Mouse (Mus musculus): Measurements from ENCODE around the gene Gm9507. TPM values are rescaled to one million over a fixed set of nuclear protein-coding genes. Genes with fewer than 3 reads are reported as not detected.

The Gm9507 gene
- polyA plus RNA-seq, 1 experiment from 2014 or later, result not detected

- no peak for ATAC-seq (ENCODE audit: low FRiP score, low read depth)
- no peak overlapping the region for H3K27ac ChIP-seq (replicated peaks)
- H3K9ac ChIP-seq, result no peak overlapping the region
- H3K4me1 ChIP-seq (replicated peaks), result no peaks in the 10 kb centered on the region
- H3K4me2 ChIP-seq, result no peak overlapping the region
- H3K9me3 ChIP-seq, result no peaks in the 10 kb centered on the region
- no peaks in the 10 kb centered on the region for H3K36me3 ChIP-seq
- H3K27me3 ChIP-seq, result no peaks in the 10 kb centered on the region
- WGBS, result 86% methylated on average over 1 of the region's 1 CpGs
- no peak overlapping the region for H3K4me3 ChIP-seq
Observed at GRCm38 (mm10) chr10:77769727-77770126, 41.9 kb downstream of the Gm9507 start.

Other genes with a start within 250 kb of the Gm9507 start
- 75.2 and 81.7 TPM in 2 replicates for gene Pttg1ip, start 230.1 kb downstream of the Gm9507 start, polyA plus RNA-seq (2015; fragmentation: Nextera tagmentation; extraction: Ambion mirVana)
- gene Sumo3, start 205.7 kb downstream of the Gm9507 start, polyA plus RNA-seq (2015; fragmentation: Nextera tagmentation; extraction: Ambion mirVana), result 282 and 283 TPM in 2 replicates
- 2.9 TPM in 1 of 2 replicates, not detected in the other for gene Gm49325, start 205.6 kb downstream of the Gm9507 start, polyA plus RNA-seq (2015; fragmentation: Nextera tagmentation; extraction: Ambion mirVana)
- gene Ube2g2, start 189.6 kb downstream of the Gm9507 start, polyA plus RNA-seq (2015; fragmentation: Nextera tagmentation; extraction: Ambion mirVana), result 83.8 and 90.0 TPM in 2 replicates
- 0.99 and 1.3 TPM in 2 replicates for gene Tspear, start 125.3 kb downstream of the Gm9507 start, polyA plus RNA-seq (2015; fragmentation: Nextera tagmentation; extraction: Ambion mirVana)
- not detected in 2 replicates for gene Gm19402, start 121.1 kb downstream of the Gm9507 start, polyA plus RNA-seq (2015; fragmentation: Nextera tagmentation; extraction: Ambion mirVana)
- gene Gm9508, start 114.6 kb downstream of the Gm9507 start, polyA plus RNA-seq (2015; fragmentation: Nextera tagmentation; extraction: Ambion mirVana), result not detected in 2 replicates
- gene Gm10272, start 105.2 kb downstream of the Gm9507 start, polyA plus RNA-seq (2015; fragmentation: Nextera tagmentation; extraction: Ambion mirVana), result not detected in 2 replicates
- gene Gm10024, start 100.4 kb downstream of the Gm9507 start, polyA plus RNA-seq (2015; fragmentation: Nextera tagmentation; extraction: Ambion mirVana), result not detected in 2 replicates
- not detected in 2 replicates for gene Gm10142, start 96.0 kb downstream of the Gm9507 start, polyA plus RNA-seq (2015; fragmentation: Nextera tagmentation; extraction: Ambion mirVana)
- not detected in 2 replicates for gene Krtap12-1, start 91.2 kb downstream of the Gm9507 start, polyA plus RNA-seq (2015; fragmentation: Nextera tagmentation; extraction: Ambion mirVana)
- not detected in 2 replicates for gene Gm10100, start 85.4 kb downstream of the Gm9507 start, polyA plus RNA-seq (2015; fragmentation: Nextera tagmentation; extraction: Ambion mirVana)
- gene Gm18596, start 69.2 kb downstream of the Gm9507 start, polyA plus RNA-seq (2015; fragmentation: Nextera tagmentation; extraction: Ambion mirVana), result not detected in 2 replicates
- not detected in 2 replicates for gene Gm9736, start 60.5 kb downstream of the Gm9507 start, polyA plus RNA-seq (2015; fragmentation: Nextera tagmentation; extraction: Ambion mirVana)
- not detected in 2 replicates for gene Gm3233, start 52.2 kb downstream of the Gm9507 start, polyA plus RNA-seq (2015; fragmentation: Nextera tagmentation; extraction: Ambion mirVana)
- not detected in 2 replicates for gene Gm3238, start 40.5 kb downstream of the Gm9507 start, polyA plus RNA-seq (2015; fragmentation: Nextera tagmentation; extraction: Ambion mirVana)
- not detected in 2 replicates for gene Gm7138, start 34.9 kb downstream of the Gm9507 start, polyA plus RNA-seq (2015; fragmentation: Nextera tagmentation; extraction: Ambion mirVana)
- gene Gm3250, start 29.3 kb downstream of the Gm9507 start, polyA plus RNA-seq (2015; fragmentation: Nextera tagmentation; extraction: Ambion mirVana), result not detected in 2 replicates
- not detected in 2 replicates for gene Gm7137, start 23.6 kb downstream of the Gm9507 start, polyA plus RNA-seq (2015; fragmentation: Nextera tagmentation; extraction: Ambion mirVana)
- gene Gm9639, start 16.8 kb downstream of the Gm9507 start, polyA plus RNA-seq (2015; fragmentation: Nextera tagmentation; extraction: Ambion mirVana), result not detected in 2 replicates
- gene Gm19668, start 12.7 kb downstream of the Gm9507 start, polyA plus RNA-seq (2015; fragmentation: Nextera tagmentation; extraction: Ambion mirVana), result not detected in 2 replicates
- gene Gm2696, start 2.8 kb upstream of the Gm9507 start, polyA plus RNA-seq (2015; fragmentation: Nextera tagmentation; extraction: Ambion mirVana), result not detected in 2 replicates
- gene Krtap10-4, start 15.3 kb upstream of the Gm9507 start, polyA plus RNA-seq (2015; fragmentation: Nextera tagmentation; extraction: Ambion mirVana), result not detected in 2 replicates
- gene Krtap10-10, start 24.1 kb upstream of the Gm9507 start, polyA plus RNA-seq (2015; fragmentation: Nextera tagmentation; extraction: Ambion mirVana), result not detected in 2 replicates
- not detected in 2 replicates for gene Gm36176, start 35.0 kb upstream of the Gm9507 start, polyA plus RNA-seq (2015; fragmentation: Nextera tagmentation; extraction: Ambion mirVana)
- not detected in 2 replicates for gene Gm10318, start 41.0 kb upstream of the Gm9507 start, polyA plus RNA-seq (2015; fragmentation: Nextera tagmentation; extraction: Ambion mirVana)
- gene Gm3285, start 50.1 kb upstream of the Gm9507 start, polyA plus RNA-seq (2015; fragmentation: Nextera tagmentation; extraction: Ambion mirVana), result not detected in 2 replicates
- gene Lrrc3, start 90.7 kb upstream of the Gm9507 start, polyA plus RNA-seq (2015; fragmentation: Nextera tagmentation; extraction: Ambion mirVana), result 21.4 and 23.9 TPM in 2 replicates
- gene Trpm2, start 158.7 kb upstream of the Gm9507 start, polyA plus RNA-seq (2015; fragmentation: Nextera tagmentation; extraction: Ambion mirVana), result 5.4 and 7.1 TPM in 2 replicates
- 46.8 and 54.5 TPM in 2 replicates for gene 1810043G02Rik, start 166.7 kb upstream of the Gm9507 start, polyA plus RNA-seq (2015; fragmentation: Nextera tagmentation; extraction: Ambion mirVana)
- gene Pfkl, start 198.2 kb upstream of the Gm9507 start, polyA plus RNA-seq (2015; fragmentation: Nextera tagmentation; extraction: Ambion mirVana), result 120 and 126 TPM in 2 replicates
- gene Dnmt3l, start 230.1 kb upstream of the Gm9507 start, polyA plus RNA-seq (2015; fragmentation: Nextera tagmentation; extraction: Ambion mirVana), result not detected in 2 replicates
- gene Aire, start 231.8 kb upstream of the Gm9507 start, polyA plus RNA-seq (2015; fragmentation: Nextera tagmentation; extraction: Ambion mirVana), result 0.51 TPM in 1 of 2 replicates, not detected in the other